Mouse (Mus musculus): ENCODE data around the gene Xpr1. TPM values are rescaled to one million over a fixed set of nuclear protein-coding genes. Genes with fewer than 3 reads are reported as not detected.

The Xpr1 gene
- polyA plus RNA-seq, 1 experiment: 8.7 TPM

- H3ac ChIP-seq (ENCODE audit: control insufficient read depth, insufficient read length): no peak overlapping the region
- H3K4me2 ChIP-seq (ENCODE audit: low read depth): no peak overlapping the region
- TF ChIP-seq USF1 (IDR thresholded peaks at IDR 0.05; ENCODE audit: low read depth) (no peak), POLR2A (IDR thresholded peaks at IDR 0.05; ENCODE audit: insufficient read length, low read depth) (no peak), SRF (IDR thresholded peaks at IDR 0.05; ENCODE audit: control insufficient read depth, insufficient read length, low read depth) (no peak), TCF3 (IDR thresholded peaks at IDR 0.05; ENCODE audit: insufficient read length, low read depth) (no peak), MYOG (IDR thresholded peaks at IDR 0.05; ENCODE audit: control insufficient read depth in 1 of 3, insufficient read depth in 1 of 3, insufficient read length in 2 of 3, low read depth in 2 of 3) (no peak), E2F4 (IDR thresholded peaks at IDR 0.05; ENCODE audit: insufficient read depth) (no peak), MYOD1 (IDR thresholded peaks at IDR 0.05; ENCODE audit: control insufficient read depth in 1 of 3, insufficient read length in 2 of 3, low read depth in 2 of 3) (no peak), POLR2AphosphoS2 (IDR thresholded peaks at IDR 0.05; ENCODE audit: insufficient read length, low read depth) (no peak), TCF12 (IDR thresholded peaks at IDR 0.05; ENCODE audit: insufficient read depth, poor library complexity, severe bottlenecking) (no peak), REST (IDR thresholded peaks at IDR 0.05; ENCODE audit: insufficient read depth, insufficient read length) (no peak), MAX (IDR thresholded peaks at IDR 0.05; ENCODE audit: low read depth) (no peak), CEBPB (IDR thresholded peaks at IDR 0.05; ENCODE audit: insufficient read depth, poor library complexity, severe bottlenecking) (no peak)
- H3K79me2 ChIP-seq (ENCODE audit: control insufficient read depth, insufficient read depth): no peaks in the 10 kb centered on the region
- peaks cover 2% of the 10 kb centered on the region for H3K36me3 ChIP-seq (ENCODE audit: control insufficient read depth, insufficient read depth)
- H3K27me3 ChIP-seq (ENCODE audit: control insufficient read depth, insufficient read depth, insufficient read length): no peaks in the 10 kb centered on the region
- H3K4me3 ChIP-seq: no peak overlapping the region
Observed at GRCm38 (mm10) chr1:155281003-155281793, 136.0 kb downstream of the Xpr1 start.

- Histone ChIP-seq H3K79me2 (ENCODE audit: control insufficient read depth, insufficient read depth) (no peaks in the 10 kb centered on the region), H3K27me3 (ENCODE audit: control insufficient read depth, insufficient read depth, insufficient read length) (no peaks in the 10 kb centered on the region), H3ac (ENCODE audit: control insufficient read depth, insufficient read length) (no peak overlapping the region), H3K36me3 (ENCODE audit: control insufficient read depth, insufficient read depth) (no peaks in the 10 kb centered on the region), H3K4me3 (no peak overlapping the region), H3K4me2 (ENCODE audit: low read depth) (no peak overlapping the region)
- TF ChIP-seq MYOD1 (IDR thresholded peaks at IDR 0.05; ENCODE audit: control insufficient read depth in 1 of 3, insufficient read length in 2 of 3, low read depth in 2 of 3): no peak
- TF ChIP-seq CEBPB (IDR thresholded peaks at IDR 0.05; ENCODE audit: insufficient read depth, poor library complexity, severe bottlenecking): no peak
- TF ChIP-seq USF1 (IDR thresholded peaks at IDR 0.05; ENCODE audit: low read depth): no peak
- no peak for TF ChIP-seq POLR2AphosphoS2 (IDR thresholded peaks at IDR 0.05; ENCODE audit: insufficient read length, low read depth)
- TF ChIP-seq TCF12 (IDR thresholded peaks at IDR 0.05; ENCODE audit: insufficient read depth, poor library complexity, severe bottlenecking): no peak
- no peak for TF ChIP-seq MYOG (IDR thresholded peaks at IDR 0.05; ENCODE audit: control insufficient read depth in 1 of 3, insufficient read depth in 1 of 3, insufficient read length in 2 of 3, low read depth in 2 of 3)
- TF ChIP-seq POLR2A (IDR thresholded peaks at IDR 0.05; ENCODE audit: insufficient read length, low read depth): no peak
- TF ChIP-seq SRF (IDR thresholded peaks at IDR 0.05; ENCODE audit: control insufficient read depth, insufficient read length, low read depth): no peak
- TF ChIP-seq MAX (IDR thresholded peaks at IDR 0.05; ENCODE audit: low read depth): no peak
- TF ChIP-seq E2F4 (IDR thresholded peaks at IDR 0.05; ENCODE audit: insufficient read depth): no peak
- no peak for TF ChIP-seq TCF3 (IDR thresholded peaks at IDR 0.05; ENCODE audit: insufficient read length, low read depth)
- no peak for TF ChIP-seq REST (IDR thresholded peaks at IDR 0.05; ENCODE audit: insufficient read depth, insufficient read length)
Observed at GRCm38 (mm10) chr1:155280306-155280705, 136.9 kb downstream of the Xpr1 start.

GRCm38 (mm10) chr1:155276381-155277033 is 140.7 kb downstream of the Xpr1 start:
- Histone ChIP-seq H3K27me3 (ENCODE audit: control insufficient read depth, insufficient read depth, insufficient read length) (no peaks in the 10 kb centered on the region), H3K36me3 (ENCODE audit: control insufficient read depth, insufficient read depth) (no peaks in the 10 kb centered on the region), H3K79me2 (ENCODE audit: control insufficient read depth, insufficient read depth) (no peaks in the 10 kb centered on the region), H3K4me2 (ENCODE audit: low read depth) (no peak overlapping the region), H3K4me3 (no peak overlapping the region), H3ac (ENCODE audit: control insufficient read depth, insufficient read length) (no peak overlapping the region)
- no peak for TF ChIP-seq TCF12 (IDR thresholded peaks at IDR 0.05; ENCODE audit: insufficient read depth, poor library complexity, severe bottlenecking)
- TF ChIP-seq MYOD1 (IDR thresholded peaks at IDR 0.05; ENCODE audit: control insufficient read depth in 1 of 3, insufficient read length in 2 of 3, low read depth in 2 of 3): no peak
- no peak for TF ChIP-seq MAX (IDR thresholded peaks at IDR 0.05; ENCODE audit: low read depth)
- no peak for TF ChIP-seq TCF3 (IDR thresholded peaks at IDR 0.05; ENCODE audit: insufficient read length, low read depth)
- no peak for TF ChIP-seq POLR2A (IDR thresholded peaks at IDR 0.05; ENCODE audit: insufficient read length, low read depth)
- no peak for TF ChIP-seq USF1 (IDR thresholded peaks at IDR 0.05; ENCODE audit: low read depth)

- TF ChIP-seq POLR2AphosphoS2 (IDR thresholded peaks at IDR 0.05; ENCODE audit: insufficient read length, low read depth) (no peak), CEBPB (IDR thresholded peaks at IDR 0.05; ENCODE audit: insufficient read depth, poor library complexity, severe bottlenecking) (no peak), POLR2A (IDR thresholded peaks at IDR 0.05; ENCODE audit: insufficient read length, low read depth) (no peak), USF1 (IDR thresholded peaks at IDR 0.05; ENCODE audit: low read depth) (no peak), TCF12 (IDR thresholded peaks at IDR 0.05; ENCODE audit: insufficient read depth, poor library complexity, severe bottlenecking) (no peak), REST (IDR thresholded peaks at IDR 0.05; ENCODE audit: insufficient read depth, insufficient read length) (no peak), E2F4 (IDR thresholded peaks at IDR 0.05; ENCODE audit: insufficient read depth) (no peak), SRF (IDR thresholded peaks at IDR 0.05; ENCODE audit: control insufficient read depth, insufficient read length, low read depth) (no peak), MAX (IDR thresholded peaks at IDR 0.05; ENCODE audit: low read depth) (no peak), MYOG (IDR thresholded peaks at IDR 0.05; ENCODE audit: control insufficient read depth in 1 of 3, insufficient read depth in 1 of 3, insufficient read length in 2 of 3, low read depth in 2 of 3) (no peak), TCF3 (IDR thresholded peaks at IDR 0.05; ENCODE audit: insufficient read length, low read depth) (no peak), MYOD1 (IDR thresholded peaks at IDR 0.05; ENCODE audit: control insufficient read depth in 1 of 3, insufficient read length in 2 of 3, low read depth in 2 of 3) (no peak)
- no peaks in the 10 kb centered on the region for H3K27me3 ChIP-seq (ENCODE audit: control insufficient read depth, insufficient read depth, insufficient read length)
- H3K79me2 ChIP-seq (ENCODE audit: control insufficient read depth, insufficient read depth): no peaks in the 10 kb centered on the region
- no peak overlapping the region for H3K4me3 ChIP-seq
- no peaks in the 10 kb centered on the region for H3K36me3 ChIP-seq (ENCODE audit: control insufficient read depth, insufficient read depth)
- H3ac ChIP-seq (ENCODE audit: control insufficient read depth, insufficient read length): no peak overlapping the region
- H3K4me2 ChIP-seq (ENCODE audit: low read depth): no peak overlapping the region
Observed at GRCm38 (mm10) chr1:155275793-155276192, 141.4 kb downstream of the Xpr1 start.

Measured in myocyte (in vitro differentiated cells).